Mouse (Mus musculus) lung, adult 2 months (tissue): Measurements from ENCODE around the gene S100a2.

Experiments
- CTCF ChIP-seq: fragments of 200-500 bp; IDR thresholded peaks from 2 replicates; pipeline ENCODE4 v1.5.1; 2011; ENCODE audit warnings: mild to moderate bottlenecking, low read length, control low read depth; ENCODE audit not compliant: insufficient read depth
- POLR2A ChIP-seq: fragments of 200-500 bp; IDR thresholded peaks from 2 replicates; pipeline ENCODE4 v1.6.1; 2011; ENCODE audit warnings: low read depth, mild to moderate bottlenecking, control low read depth, low read length, borderline replicate concordance; ENCODE audit errors: extremely low read depth

DNA sequence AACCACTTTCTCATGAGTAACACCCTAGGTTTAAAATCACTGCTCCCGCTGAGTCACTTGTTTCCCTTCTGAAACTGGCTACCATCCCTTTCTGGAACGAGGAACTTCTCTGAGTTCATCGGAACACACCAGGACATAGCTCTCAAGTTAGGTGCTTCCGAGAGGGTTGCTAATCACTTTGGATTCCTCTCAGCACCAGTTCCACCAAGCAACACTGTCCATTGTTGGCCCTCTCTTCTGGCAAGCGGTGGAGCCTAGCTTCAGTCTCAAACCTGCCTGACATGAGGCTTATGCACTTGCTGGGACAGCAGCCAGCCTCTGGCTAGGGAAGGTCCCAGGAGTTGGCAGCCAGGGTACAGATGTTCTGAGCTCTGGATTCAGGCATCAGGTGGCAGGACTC, 15.4 kb upstream of the S100a2 start:
- no peak for TF ChIP-seq CTCF
- TF ChIP-seq POLR2A, result no peak
